Mouse (Mus musculus) E14TG2a.4 (cell line): Measurements from ENCODE around the gene Tmem256.

ENCODE experiments used
- CTCF ChIP-seq: conservative IDR thresholded peaks from 2 replicates; pipeline ENCODE4 v1.5.1; 2014; ENCODE audit warnings: low read length
- POU5F1 ChIP-seq: IDR thresholded peaks from 2 replicates; pipeline ENCODE4 v1.6.1; 2014; ENCODE audit warnings: low read length, borderline replicate concordance

GRCm38 (mm10) chr11:69803328-69803727 lies 35.0 kb upstream of the Tmem256 start:
- TF ChIP-seq CTCF (no peak), POU5F1 (no peak)
